ENCODE assay signal across 25 mouse cellular contexts in the genomic region with DNA sequence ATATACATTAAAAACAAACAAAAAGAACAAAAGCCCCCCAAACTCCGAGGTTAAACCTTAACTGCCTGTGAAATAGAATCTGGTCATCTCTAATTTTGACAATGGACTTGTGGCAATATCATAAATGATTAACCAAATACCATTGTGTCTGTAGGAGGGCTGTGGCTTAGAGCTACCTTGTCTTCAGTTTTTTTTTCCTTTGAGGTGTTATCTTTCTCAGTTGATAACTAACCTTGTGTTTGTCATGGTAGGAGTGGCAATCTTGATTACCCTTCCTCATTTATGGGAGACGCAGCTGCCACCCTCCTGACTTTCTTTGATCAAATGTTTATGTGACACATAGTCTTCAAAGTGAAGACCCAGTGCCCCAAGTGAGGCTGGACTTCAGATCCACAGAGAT. TPM values are rescaled to one million over a fixed set of nuclear protein-coding genes. Genes with fewer than 3 reads are reported as not detected.
DNase-seq lines count a peak whose midpoint lies in the region; ATAC-seq and TF ChIP-seq lines count a peak whose summit lies in the region.
"Had no signal": no experiment of that assay in that cellular context is flagged by ENCODE, and none has a peak within 500 bp of the region (broad histone marks: within the 10 kb centered on the region; RNA-seq: fewer than 3 reads in every experiment).

No protein-coding gene starts in this region.

- no peak for ATAC-seq in heart, embryonic 11.5 days (replicated peaks; ENCODE audit: insufficient number of reproducible peaks, low FRiP score, low TSS enrichment)
- ATAC-seq in stomach, embryonic 15.5 days (ENCODE audit: insufficient read depth, low FRiP score, low read depth) = peak; percentile 60; the same call in 1 of the 2 replicates
- no peak for ATAC-seq in stomach, postnatal 0 days (ENCODE audit: low FRiP score, low TSS enrichment)
- peak; percentile 86 for ATAC-seq in intestine, embryonic 16.5 days
- ATAC-seq: activated CD4-positive, CD25-positive, alpha-beta regulatory T cell, adult 4 months; CD4-positive, CD25-positive, alpha-beta regulatory T cell, adult 4 months; forebrain, embryonic 13.5 days; Patski had no signal

- 56% methylated on average over 2 of the region's 2 CpGs for WGBS in heart, embryonic 11.5 days (ENCODE audit: insufficient replicate concordance)
- WGBS in stomach, embryonic 15.5 days = 58% methylated on average over 2 of the region's 2 CpGs
- WGBS in stomach, postnatal 0 days = 46% methylated on average over 2 of the region's 2 CpGs
- WGBS in intestine, embryonic 16.5 days = 44% methylated on average over 2 of the region's 2 CpGs
- 27% methylated on average over 2 of the region's 2 CpGs for WGBS in small intestine, adult 2 months

- H3K27me3 ChIP-seq in heart, embryonic 11.5 days (ENCODE audit: control insufficient read depth, insufficient read depth, low read length) = no peaks in the 10 kb centered on the region
- H3K27me3 ChIP-seq in stomach, embryonic 15.5 days (replicated peaks) = no peaks in the 10 kb centered on the region
- H3K27me3 ChIP-seq in stomach, postnatal 0 days (ENCODE audit: control insufficient read depth, insufficient read depth, low read length) = no peaks in the 10 kb centered on the region
- H3K27me3 ChIP-seq in intestine, embryonic 16.5 days (replicated peaks; ENCODE audit: control insufficient read depth, insufficient read depth, low read length) = no peaks in the 10 kb centered on the region
- H3K27me3 ChIP-seq in small intestine, adult 2 months (ENCODE audit: control insufficient read depth, insufficient read depth, low read length) = no peaks in the 10 kb centered on the region
- H3K27me3 ChIP-seq: CH12.LX; embryonic facial prominence, embryonic 12.5 days; forebrain, embryonic 13.5 days; Patski had no signal

- no peak for TF ChIP-seq EP300 in stomach, postnatal 0 days (optimal IDR thresholded peaks at IDR 0.05)

- peak; percentile 82 for DNase-seq in heart, adult 11 months
- DNase-seq in stomach, postnatal 0 days (ENCODE audit: low spot score) = no peak
- no peak for DNase-seq in lung, adult 18-20 months
- no peak for DNase-seq in layer of hippocampus, adult 8-10 months (ENCODE audit: low spot score in 2 of 2)
- DNase-seq: adrenal gland, adult 8-10 months; adrenal gland, postnatal 14 days; adrenal gland, postnatal 36 days; B cell, adult 2 months; cerebellum, adult 11-12 months; cerebellum, adult 2 months; cerebellum, adult 9-10 months; cerebellum, postnatal 10 days; cerebellum, postnatal 25 days had no signal

- H3K4me2 ChIP-seq in heart, embryonic 11.5 days = no peak overlapping the region
- no peak overlapping the region for H3K4me2 ChIP-seq in stomach, embryonic 15.5 days
- H3K4me2 ChIP-seq in stomach, postnatal 0 days (replicated peaks; ENCODE audit: low read depth) = no peak overlapping the region
- H3K4me2 ChIP-seq in intestine, embryonic 16.5 days (ENCODE audit: low read depth, low read length) = no peak overlapping the region
- H3K4me2 ChIP-seq: embryonic facial prominence, embryonic 12.5 days; forebrain, embryonic 13.5 days had no signal

- TF ChIP-seq POLR2A in small intestine, adult 2 months (IDR thresholded peaks at IDR 0.05; ENCODE audit: low read depth, low read length) = no peak

- no peaks in the 10 kb centered on the region for H3K9me3 ChIP-seq in heart, embryonic 11.5 days (replicated peaks; ENCODE audit: control insufficient read depth, low read length)
- no peaks in the 10 kb centered on the region for H3K9me3 ChIP-seq in stomach, embryonic 15.5 days
- no peaks in the 10 kb centered on the region for H3K9me3 ChIP-seq in stomach, postnatal 0 days (ENCODE audit: control insufficient read depth, low read length)
- no peaks in the 10 kb centered on the region for H3K9me3 ChIP-seq in intestine, embryonic 16.5 days (ENCODE audit: control insufficient read depth, low read length)
- H3K9me3 ChIP-seq: embryonic facial prominence, embryonic 10.5 days; embryonic facial prominence, embryonic 12.5 days; forebrain, embryonic 13.5 days; G1E had no signal

- no peak overlapping the region for H3K27ac ChIP-seq in heart, embryonic 11.5 days (ENCODE audit: low read depth, low read length)
- no peak overlapping the region for H3K27ac ChIP-seq in stomach, embryonic 15.5 days
- no peak overlapping the region for H3K27ac ChIP-seq in stomach, postnatal 0 days (replicated peaks)
- no peak overlapping the region for H3K27ac ChIP-seq in intestine, embryonic 16.5 days (ENCODE audit: low read length)
- peak overlapping the region; percentile 25; the same call in 1 of the 2 replicates for H3K27ac ChIP-seq in small intestine, adult 2 months (ENCODE audit: insufficient read depth, low read depth, low read length)
- H3K27ac ChIP-seq: embryonic facial prominence, embryonic 10.5 days; embryonic facial prominence, embryonic 12.5 days; forebrain, embryonic 13.5 days had no signal

- no peak overlapping the region for H3K9ac ChIP-seq in heart, embryonic 11.5 days (ENCODE audit: low read depth, low read length)
- no peak overlapping the region for H3K9ac ChIP-seq in stomach, embryonic 15.5 days
- H3K9ac ChIP-seq in stomach, postnatal 0 days (ENCODE audit: low read length) = no peak overlapping the region
- no peak overlapping the region for H3K9ac ChIP-seq in intestine, embryonic 16.5 days (ENCODE audit: low read depth, low read length)
- H3K9ac ChIP-seq: embryonic facial prominence, embryonic 12.5 days; forebrain, embryonic 13.5 days had no signal

- no peaks in the 10 kb centered on the region for H3K36me3 ChIP-seq in heart, embryonic 11.5 days (ENCODE audit: control insufficient read depth, insufficient read depth, low read length)
- no peaks in the 10 kb centered on the region for H3K36me3 ChIP-seq in stomach, embryonic 15.5 days
- H3K36me3 ChIP-seq in stomach, postnatal 0 days (ENCODE audit: control insufficient read depth, insufficient read depth, low read length) = no peaks in the 10 kb centered on the region
- H3K36me3 ChIP-seq in intestine, embryonic 16.5 days (ENCODE audit: control insufficient read depth, insufficient read depth, low read length) = no peaks in the 10 kb centered on the region
- no peaks in the 10 kb centered on the region; the same call in 1 of the 2 replicates for H3K36me3 ChIP-seq in small intestine, adult 2 months (ENCODE audit: control insufficient read depth, insufficient read depth, low read length)
- H3K36me3 ChIP-seq: embryonic facial prominence, embryonic 10.5 days; embryonic facial prominence, embryonic 12.5 days; G1E had no signal

- no peak for TF ChIP-seq CTCF in stomach, postnatal 0 days (IDR thresholded peaks at IDR 0.05; ENCODE audit: low read depth)
- no peak for TF ChIP-seq CTCF in small intestine, adult 2 months (IDR thresholded peaks at IDR 0.05; ENCODE audit: extremely low read depth, insufficient read length, insufficient replicate concordance, low read depth, low read length)

- H3K4me1 ChIP-seq in heart, embryonic 11.5 days (ENCODE audit: control insufficient read depth, insufficient read depth, low read length) = no peaks in the 10 kb centered on the region
- peaks cover 7% of the 10 kb centered on the region for H3K4me1 ChIP-seq in stomach, embryonic 15.5 days
- H3K4me1 ChIP-seq in stomach, postnatal 0 days (replicated peaks; ENCODE audit: control insufficient read depth, insufficient read depth) = no peaks in the 10 kb centered on the region; the same call in 1 of the 2 replicates
- H3K4me1 ChIP-seq in intestine, embryonic 16.5 days (ENCODE audit: control insufficient read depth, insufficient read depth, low read length) = peaks cover 8% of the 10 kb centered on the region; the same call in 1 of the 2 replicates
- H3K4me1 ChIP-seq in small intestine, adult 2 months (ENCODE audit: control insufficient read depth, insufficient read depth, insufficient read length, low read length) = peaks cover 15% of the 10 kb centered on the region; the same call in 1 of the 2 replicates
- H3K4me1 ChIP-seq: forebrain, embryonic 13.5 days had no signal

- H3K4me3 ChIP-seq in heart, embryonic 11.5 days (ENCODE audit: low read depth, low read length) = no peak overlapping the region
- H3K4me3 ChIP-seq in stomach, embryonic 15.5 days (replicated peaks) = no peak overlapping the region
- H3K4me3 ChIP-seq in stomach, postnatal 0 days (ENCODE audit: low read depth, low read length) = no peak overlapping the region
- no peak overlapping the region for H3K4me3 ChIP-seq in intestine, embryonic 16.5 days (ENCODE audit: low read length)
- H3K4me3 ChIP-seq in small intestine, adult 2 months (ENCODE audit: low read depth, low read length) = no peak overlapping the region
- H3K4me3 ChIP-seq: embryonic facial prominence, embryonic 10.5 days; embryonic facial prominence, embryonic 12.5 days; forebrain, embryonic 13.5 days had no signal

RNA-seq across cellular contexts. Expression of a gene that starts 24.3 kb away (rescaled TPM):
- polyA plus RNA-seq in heart, embryonic 11.5 days (2014; fragmentation: Nextera tagmentation; extraction: Ambion mirVana) = 35.5 and 42.1 TPM in 2 replicates
- 46.7 and 50.4 TPM in 2 replicates for polyA plus RNA-seq in stomach, embryonic 15.5 days (2015; fragmentation: Nextera tagmentation; extraction: Ambion mirVana)
- 26.9 and 27.1 TPM in 2 replicates for polyA plus RNA-seq in stomach, postnatal 0 days (2015; fragmentation: Nextera tagmentation; extraction: Ambion mirVana)
- 34.6 and 36.7 TPM in 2 replicates for polyA plus RNA-seq in intestine, embryonic 16.5 days (2015; fragmentation: Nextera tagmentation; extraction: Ambion mirVana)
- 5.0 and 11.3 TPM in 2 replicates for polyA plus RNA-seq in small intestine, adult 2 months (2012; rRNA removed)
- 10 to 100 TPM; 42.6 to 59.5 (median 51.5) TPM for total RNA-seq in layer of hippocampus, adult 8-10 months (2022)
- total RNA-seq: CH12.LX had no signal
- polyA plus RNA-seq: CD4-positive, CD25-positive, alpha-beta regulatory T cell, adult 4 months had no signal

Comparison
In these comparisons a context has a peak if more than half of its experiments do, and no peak if none do; other contexts are left out.
1. ATAC-seq: peak in stomach, embryonic 15.5 days (single experiment) and intestine, embryonic 16.5 days (single experiment); none in heart, embryonic 11.5 days (single experiment) and stomach, postnatal 0 days (single experiment).